ENCODE assay signal across 9 mouse cellular contexts in genomic region chr4:83676444-83676843, GRCm38 (mm10).
"Had no signal": no experiment of that assay in that cellular context is flagged by ENCODE, and none has a peak within 500 bp of the region (broad histone marks: within the 10 kb centered on the region; RNA-seq: fewer than 3 reads in every experiment).

No protein-coding gene starts in this region.

- DNase-seq: kidney, adult 18-20 months; kidney, adult 9 months; kidney, postnatal 14 days; kidney, postnatal 4 days; liver, postnatal 0 days; lung, embryonic 14.5 days; thymus, adult 2 months; thymus, postnatal 14 days; thymus, postnatal 4 days had no signal
